Mouse (Mus musculus): ENCODE measurements around the gene Rbm20.
A peak's percentile ranks its signal among the peaks of the same experiment; 100 is the strongest.
"Not testable (repeated sequence)": the region's sequence is repeated elsewhere in the genome, so short reads cannot be mapped to it uniquely, and the experiment has no call there.

Rbm20 gene

DNA sequence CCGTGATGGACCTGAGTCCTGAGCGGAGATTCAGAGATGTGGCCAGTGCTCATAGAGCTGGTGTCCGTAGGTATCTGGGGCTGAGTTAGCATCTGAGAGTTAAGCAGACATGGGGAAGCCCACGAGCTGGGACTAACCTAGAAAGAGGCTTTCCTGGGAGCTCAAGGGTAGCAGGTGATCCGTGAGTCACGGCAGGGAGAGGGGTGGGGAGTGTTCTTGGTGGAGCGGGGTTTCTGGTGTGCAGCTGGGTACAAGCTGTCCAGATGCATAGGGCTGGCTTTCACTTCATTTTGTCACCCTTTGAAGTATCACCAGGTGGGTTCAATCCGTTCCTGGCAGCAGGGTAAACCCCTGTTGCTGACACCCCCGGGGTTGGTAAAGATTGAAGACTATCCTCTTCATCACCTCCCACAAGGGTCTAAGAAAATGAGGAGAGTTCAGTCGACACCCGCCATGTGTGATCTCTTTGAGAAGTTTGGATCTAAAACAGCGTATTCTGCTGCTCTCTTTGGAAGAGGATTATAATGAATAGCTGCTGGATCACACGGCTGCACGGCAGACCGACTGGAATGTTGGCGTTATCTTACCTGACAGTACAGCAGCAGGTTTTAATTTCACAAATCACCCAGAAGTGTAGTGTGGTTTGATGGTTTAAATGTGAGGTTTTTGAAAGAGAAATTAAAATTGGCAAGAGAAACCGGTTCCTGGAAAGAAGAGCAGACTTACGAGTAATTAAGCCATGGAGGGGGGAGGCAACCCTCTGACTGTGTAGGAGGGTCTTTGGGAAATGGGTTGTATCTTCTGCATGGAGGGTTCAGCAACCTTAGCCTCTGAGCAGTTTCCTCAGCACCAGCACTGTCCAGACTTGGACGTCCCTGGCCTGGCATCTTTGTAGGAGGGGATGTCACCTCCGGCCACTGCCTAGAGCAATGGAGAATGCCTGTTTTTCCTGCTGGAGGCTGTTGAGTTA is 114.9 kb downstream of the Rbm20 start:
- DNase-seq (ENCODE audit: inconsistent ontology term) = no peak

DNA sequence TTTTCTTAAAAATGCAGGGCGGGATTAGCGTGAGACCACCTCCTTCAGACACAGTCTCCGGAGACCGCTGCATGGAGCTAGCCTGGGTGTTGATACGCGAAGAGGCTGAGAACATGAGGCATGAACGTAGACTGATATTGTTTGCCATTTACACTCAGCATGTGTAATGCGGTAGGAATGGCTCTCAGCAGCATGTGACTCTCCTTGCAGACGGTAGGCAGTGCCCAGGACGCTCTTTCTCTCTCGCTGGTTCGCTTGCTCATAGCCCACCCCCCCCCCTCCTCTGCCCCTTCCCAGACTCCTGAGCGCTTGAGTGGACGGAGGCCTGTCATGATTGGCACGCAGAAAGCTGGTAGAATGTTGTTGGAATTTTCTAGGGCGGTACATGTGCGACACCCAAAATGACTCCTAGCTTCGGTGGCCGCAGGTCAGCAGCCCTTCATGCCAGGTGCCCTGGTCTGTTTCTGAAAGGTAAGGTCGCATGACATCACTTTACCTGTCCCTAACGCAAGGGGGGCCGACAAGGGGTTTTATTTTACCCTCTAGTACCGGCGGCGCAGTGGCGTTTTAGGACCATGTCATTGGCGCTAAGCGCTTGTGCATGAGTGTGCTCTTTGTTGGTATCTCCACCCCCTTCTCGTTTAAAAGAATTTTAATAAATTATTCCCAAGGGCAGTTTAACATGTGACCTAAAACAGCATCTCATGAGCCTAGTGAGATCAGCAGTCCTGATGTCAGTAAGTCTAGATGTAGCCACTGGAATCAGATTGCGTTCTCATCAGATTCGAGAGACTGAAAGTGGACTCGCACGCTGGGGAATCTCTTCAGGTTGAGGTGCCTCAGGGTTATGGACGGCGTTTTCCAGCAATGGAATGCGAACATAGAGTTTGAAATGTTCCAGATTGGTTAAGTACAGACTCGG is 116.1 kb downstream of the Rbm20 start:
- no peak for DNase-seq (ENCODE audit: inconsistent ontology term)

DNA sequence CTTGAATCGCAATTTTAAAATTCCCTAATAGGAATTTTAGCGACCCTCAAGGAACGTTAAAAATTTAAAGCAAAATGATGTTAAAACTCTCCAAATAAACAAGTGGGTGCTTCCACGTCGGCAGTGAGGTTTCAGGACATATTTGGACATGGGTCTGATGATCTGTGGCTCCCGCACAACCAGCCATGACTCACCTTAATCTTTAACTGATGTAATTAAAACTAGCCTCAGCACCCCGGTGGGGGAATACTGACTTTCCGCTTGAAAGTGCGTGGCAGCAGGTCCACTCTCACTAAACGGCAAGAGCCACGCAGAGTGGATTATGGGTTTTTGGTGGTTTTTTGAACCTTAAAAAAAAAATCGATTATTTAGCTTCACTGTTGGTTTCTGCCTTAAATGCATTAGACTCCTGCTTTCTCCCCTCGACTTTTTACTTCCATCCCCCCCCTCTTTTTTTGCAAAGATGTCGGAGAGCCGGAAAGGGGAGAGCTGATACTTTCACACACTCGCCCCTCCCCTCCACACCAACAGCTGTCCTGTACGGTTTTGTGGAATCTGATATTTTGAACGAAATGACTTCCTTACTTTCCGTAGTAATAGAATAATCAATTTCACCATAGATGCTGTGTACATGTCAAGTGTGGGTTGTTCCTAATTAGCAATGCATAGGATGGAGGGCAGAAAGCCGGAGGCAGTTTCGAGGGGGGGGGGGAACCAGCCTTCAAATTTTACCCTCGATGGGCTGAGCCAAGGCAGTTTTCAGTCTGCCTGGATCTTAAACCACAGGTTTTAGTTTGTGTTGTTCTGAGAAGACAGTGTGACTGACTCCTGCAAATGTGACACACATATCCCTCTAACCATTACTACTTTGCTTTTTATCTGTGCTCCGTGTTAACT is 117.1 kb downstream of the Rbm20 start:
- no peak for DNase-seq (ENCODE audit: inconsistent ontology term)

DNA sequence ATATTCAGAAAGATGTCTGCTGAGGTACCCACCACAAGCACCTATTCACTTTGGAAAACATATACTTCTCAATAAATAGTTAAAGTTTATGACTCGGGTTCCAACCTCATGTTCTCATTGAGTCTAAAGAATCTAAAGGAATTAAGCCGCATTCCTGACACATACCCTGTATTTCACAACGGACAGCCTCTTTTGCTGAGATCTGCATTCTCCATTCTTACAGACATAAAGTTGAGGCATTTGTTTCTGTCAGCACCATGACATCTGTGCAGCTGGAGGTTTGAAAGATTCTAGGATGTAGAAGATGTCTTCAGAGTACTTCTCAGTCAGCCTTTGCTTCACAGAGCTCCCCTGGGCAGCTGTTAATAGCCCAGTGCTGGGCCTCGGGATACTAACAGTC is 117.9 kb downstream of the Rbm20 start:
- no peak for DNase-seq (ENCODE audit: inconsistent ontology term)

DNA sequence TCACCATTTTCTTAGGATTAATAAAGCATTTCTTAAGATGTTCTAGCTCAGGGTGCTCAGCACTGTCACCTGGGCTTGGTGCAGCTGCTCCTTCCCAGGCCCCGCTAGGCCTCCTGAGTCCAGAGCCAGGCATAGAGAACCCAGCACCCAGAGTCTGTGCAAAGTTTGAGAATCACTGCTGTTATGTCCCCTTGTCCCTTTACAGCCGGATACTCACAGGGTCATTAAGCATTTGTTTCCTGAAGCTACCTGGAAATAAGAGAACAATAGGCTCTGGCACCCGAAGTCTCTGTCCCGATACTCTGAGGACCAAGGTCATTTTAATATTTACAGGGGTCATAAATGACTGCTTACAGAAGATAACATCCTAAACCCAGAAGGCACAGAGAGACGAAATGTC is 118.9 kb downstream of the Rbm20 start:
- no peak for DNase-seq (ENCODE audit: inconsistent ontology term)

DNA sequence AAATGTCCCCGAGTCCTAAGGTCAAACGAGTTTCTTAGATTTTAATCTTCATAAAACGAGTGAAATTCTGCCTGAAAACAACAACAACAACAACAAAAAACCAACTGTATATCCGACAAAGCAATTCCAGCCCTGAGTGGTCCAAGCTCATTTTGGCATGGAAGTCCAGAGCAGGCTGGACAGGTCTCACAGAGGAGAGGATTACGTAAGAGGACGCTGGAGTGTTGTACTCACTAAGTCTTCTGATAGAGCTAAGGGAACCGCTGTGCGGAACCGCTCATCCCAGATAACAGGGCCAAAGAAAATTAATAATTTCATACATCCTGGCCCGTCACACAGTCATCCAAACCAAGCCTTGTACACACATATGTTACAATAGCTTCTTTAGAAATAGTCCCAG is 120.7 kb downstream of the Rbm20 start:
- no peak for DNase-seq (ENCODE audit: inconsistent ontology term)

DNA sequence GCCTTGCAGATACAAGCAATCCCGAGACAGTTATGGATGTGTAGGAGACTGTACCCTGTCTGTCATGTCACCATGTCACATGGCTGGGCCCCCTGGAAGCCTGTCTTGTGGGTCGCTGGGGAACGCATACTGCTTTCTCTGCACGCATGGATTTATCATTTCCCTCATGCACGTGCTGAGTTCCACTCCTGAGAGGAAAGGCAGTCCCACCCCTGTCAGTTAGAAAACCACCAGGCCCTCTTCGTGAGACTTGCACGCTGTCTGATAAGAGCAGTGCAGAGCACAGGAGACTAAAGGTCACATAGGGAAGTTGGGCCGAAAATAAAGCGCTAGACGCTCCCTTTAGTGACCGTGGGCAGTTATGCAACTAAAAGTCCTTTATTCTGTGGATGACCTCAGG is 122.8 kb downstream of the Rbm20 start:
- no peak for DNase-seq (ENCODE audit: inconsistent ontology term)

DNA sequence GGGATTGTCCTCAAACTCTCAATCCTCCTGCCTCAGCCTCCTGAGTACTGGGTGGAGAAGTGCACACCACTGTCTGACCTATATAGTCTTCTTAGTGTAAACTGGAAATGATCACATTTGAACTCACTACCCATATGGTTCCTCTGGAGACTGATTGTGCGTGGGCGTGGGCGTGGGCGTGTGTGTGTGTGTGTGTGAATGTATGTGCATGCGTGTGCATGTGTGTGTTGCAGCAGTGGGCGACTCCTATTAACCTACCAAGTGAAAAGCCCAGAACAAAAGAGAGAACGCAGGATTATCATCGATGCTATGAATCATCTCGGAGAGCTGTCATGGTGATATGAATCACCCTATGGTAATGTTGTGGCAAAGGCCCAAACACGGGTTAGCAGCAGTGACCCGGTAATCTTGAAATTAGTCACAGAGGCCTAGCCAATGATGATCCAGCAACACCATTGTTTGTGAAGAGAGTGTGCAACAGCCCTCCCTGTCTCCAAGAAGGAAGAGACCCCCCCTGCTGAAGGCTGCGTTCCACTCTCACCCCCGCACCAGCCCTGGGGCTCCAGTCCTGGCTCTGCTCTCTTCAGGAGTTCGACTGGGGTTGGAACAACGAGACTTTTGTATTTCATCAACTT is 123.4 kb downstream of the Rbm20 start:
- DNase-seq (ENCODE audit: inconsistent ontology term) = peak; percentile 98

DNA sequence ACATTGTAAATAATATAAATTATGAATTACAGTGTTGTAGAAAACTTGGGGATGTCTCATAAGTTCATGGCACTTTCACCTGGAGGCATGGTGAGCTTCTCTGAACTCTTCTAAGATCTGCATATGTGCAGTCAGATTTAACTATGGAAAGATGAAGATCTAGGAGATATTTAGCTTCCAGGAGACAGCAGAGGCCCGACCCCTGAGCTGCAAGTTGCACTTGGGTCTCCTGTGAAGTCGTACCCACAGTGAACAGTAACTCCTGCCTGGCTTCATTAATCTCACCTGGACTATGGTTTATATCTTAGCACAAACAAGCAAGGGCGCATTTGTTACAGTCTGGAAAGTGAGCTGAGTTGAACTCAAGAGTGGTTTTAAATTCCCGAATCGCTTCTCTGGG is 124.3 kb downstream of the Rbm20 start:
- no peak for DNase-seq (ENCODE audit: inconsistent ontology term)

DNA sequence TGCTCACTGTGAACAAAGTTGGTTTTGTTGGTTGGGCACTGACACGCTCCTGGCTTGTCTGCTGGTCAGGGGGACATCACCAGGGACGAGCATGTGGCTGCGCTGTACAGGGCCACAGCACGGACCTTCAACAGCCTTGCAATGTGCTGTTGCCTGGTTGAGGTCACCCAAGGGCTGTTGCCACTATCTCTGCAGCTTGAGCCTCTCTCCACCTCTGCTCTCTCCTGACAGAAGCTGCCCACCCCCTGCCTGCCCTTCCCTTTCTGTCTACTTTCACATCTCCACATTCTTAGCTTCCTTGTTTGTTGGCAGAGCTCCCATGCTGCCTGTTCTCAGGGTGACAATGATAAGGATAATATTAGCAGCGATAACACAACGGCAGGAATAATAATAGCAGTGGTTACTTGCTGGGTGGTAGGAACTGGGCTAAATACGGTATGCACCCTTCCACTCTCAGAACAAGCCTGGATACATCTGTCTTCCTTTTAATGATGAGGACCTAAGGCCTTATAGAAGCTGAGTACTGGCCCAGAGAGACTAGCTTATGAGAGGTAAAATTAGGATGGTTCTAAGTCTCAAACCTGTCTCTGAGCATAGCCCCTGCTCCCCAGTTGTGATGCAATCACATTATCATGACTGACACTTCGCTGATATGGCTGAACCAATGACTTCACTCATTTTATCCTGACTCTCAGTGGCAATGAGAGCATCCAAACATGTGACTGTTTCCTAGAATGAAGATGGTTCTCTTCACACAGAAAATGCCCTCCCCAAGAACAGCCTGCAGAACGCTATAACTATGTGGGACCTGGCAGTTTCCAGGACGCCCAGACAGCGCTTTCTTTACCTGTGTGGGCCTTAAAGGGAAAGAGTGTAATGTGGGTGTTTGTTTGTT is 124.9 kb downstream of the Rbm20 start:
- peak; percentile 54 for DNase-seq (ENCODE audit: inconsistent ontology term)

DNA sequence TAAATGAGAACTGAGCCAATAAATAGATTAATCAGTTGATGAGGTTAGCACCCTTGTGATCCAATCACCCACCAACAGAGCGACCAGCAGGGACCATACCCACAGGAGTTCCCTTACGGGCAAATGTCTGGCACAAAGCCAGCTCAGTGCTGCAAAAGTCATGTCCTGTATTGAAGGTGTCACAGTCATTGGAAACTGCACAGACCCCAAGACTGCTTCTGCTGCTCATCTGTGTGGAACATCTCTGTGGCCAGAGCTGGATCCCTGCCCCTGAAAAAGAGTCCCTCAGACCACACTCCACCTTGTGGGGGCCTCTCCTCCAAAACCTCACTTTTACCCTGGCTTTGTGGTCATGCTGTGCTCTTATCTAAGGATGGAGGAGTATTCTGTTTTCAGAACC is 126.8 kb downstream of the Rbm20 start:
- no peak for DNase-seq (ENCODE audit: inconsistent ontology term)

DNA sequence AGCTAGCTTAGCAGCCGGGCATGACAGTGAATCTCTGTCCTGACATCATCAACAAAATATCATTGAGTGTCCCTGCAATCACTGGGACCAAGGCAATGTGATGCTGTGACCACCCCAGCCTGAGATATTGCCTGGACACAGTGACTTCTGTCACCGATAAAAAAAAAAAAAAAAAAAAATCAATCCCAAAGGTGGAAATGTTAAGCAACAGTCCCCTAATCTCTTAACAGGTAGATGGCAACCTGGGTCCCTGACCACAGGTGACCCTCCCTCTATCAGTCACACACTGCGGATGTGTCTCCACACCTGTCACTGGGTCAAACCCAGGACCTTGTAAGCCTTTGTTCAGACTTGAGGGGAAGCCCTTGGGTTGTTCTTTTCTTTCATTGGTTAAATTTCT is 128.0 kb downstream of the Rbm20 start:
- no peak for DNase-seq (ENCODE audit: inconsistent ontology term)

DNA sequence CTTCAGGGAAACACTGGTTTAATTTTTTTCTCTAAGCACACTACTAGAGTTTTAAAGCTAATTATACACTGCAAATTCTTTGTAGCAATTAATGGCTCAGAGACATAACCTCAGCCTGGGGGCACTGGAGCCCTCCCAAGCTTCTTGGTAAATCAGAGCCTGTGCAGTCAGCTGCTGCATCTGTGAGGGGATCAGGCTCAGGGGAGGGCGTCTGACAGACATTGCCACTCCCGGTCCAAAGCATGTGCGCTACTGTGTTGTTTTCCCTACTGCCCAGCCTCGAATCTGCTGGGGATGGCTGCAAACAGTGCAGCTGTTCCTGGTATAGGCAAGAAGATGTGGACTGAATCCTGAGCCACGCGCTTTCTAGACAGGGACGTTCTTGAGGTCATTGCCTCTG is 129.0 kb downstream of the Rbm20 start:
- DNase-seq (ENCODE audit: inconsistent ontology term) = peak; percentile 71

DNA sequence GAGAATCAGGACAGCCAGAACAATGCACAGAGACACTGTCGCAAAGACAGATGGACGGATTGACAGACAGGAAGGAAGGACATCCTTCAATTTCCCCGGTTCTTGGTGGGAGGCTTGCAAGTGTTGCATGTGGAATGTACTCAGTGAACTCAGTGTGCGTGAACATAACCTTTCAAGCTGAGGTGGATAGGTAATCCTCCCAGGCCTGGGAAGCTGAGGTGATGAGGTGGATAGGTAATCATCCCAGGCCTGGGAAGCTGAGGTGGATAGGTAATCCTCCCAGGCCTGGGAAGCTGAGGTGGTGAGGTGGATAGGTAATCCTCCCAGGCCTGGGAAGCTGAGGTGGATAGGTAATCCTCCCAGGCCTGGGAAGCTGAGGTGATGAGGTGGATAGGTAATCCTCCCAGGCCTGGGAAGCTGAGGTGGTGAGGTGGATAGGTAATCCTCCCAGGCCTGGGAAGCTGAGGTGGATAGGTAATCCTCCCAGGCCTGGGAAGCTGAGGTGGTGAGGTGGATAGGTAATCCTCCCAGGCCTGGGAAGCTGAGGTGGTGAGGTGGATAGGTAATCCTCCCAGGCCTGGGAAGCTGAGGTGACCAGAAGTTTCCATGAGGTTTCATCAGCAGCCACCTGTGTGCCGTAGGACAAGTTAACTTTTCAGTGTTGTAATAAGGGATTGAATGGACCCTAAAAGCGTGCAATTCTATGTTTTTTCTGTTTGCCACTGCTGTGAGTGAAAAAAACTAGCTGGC is 129.6 kb downstream of the Rbm20 start:
- not testable (repeated sequence) for DNase-seq (ENCODE audit: inconsistent ontology term)

DNA sequence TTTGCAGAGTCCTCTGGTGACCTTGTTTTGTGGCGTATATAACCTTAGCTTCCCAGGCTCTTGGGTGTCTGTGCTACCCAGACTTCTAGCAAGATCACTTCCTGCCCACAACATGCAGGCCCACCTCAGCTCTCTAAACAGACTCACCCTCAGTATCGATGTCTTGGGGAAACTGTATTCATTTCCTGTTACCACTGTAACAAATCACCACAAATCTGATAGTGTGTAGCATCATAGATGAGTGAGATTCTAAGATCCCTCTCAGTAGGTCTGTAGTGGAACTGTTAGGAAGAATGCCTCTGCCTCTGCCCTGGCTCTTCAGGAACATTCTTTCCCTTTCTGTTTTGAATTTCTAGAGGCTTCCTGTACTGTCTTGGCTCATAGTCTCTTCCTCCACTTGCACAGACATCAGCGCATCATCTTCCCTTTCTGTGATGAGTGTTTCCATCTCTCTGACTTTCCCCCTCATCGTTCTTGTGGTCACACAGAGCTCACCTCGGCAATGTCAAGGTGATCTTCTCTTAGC is 130.2 kb downstream of the Rbm20 start:
- no peak for DNase-seq (ENCODE audit: inconsistent ontology term)

DNA sequence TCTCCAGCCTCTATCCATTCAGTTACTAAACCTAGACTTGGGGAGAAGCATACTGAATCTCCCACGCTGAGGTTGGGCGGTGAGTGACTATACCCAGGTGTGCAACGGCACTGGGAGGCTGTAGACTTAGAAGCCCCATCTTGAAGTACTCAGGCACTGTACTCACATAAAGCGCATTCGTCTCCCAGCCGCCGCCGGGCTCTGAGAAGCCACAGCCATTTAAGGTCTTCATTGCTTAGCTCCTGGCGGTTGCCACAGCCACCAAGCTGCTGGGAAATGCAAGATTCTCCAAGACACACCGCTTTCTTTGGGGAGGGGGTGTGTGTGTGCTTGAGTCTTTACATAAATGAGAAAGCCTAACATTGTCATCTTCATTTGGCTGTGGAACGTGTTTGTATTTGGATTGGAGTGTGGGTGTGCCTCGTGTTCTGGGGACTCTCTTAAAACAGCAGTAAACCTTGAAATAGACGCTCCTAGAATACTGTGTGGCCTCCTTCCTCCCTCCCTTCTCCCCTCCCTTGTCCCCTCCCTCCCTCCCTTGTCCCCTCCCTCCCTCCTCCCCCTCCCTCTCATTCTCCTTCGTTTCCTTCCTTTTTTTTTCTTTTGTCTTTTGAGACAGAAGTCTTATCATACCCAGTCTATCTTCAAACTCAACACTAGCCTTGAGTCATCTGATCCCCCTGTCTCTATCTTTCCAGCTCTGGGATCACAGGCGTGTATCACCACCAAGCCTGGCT is 131.1 kb downstream of the Rbm20 start:
- DNase-seq (ENCODE audit: inconsistent ontology term) = no peak

DNA sequence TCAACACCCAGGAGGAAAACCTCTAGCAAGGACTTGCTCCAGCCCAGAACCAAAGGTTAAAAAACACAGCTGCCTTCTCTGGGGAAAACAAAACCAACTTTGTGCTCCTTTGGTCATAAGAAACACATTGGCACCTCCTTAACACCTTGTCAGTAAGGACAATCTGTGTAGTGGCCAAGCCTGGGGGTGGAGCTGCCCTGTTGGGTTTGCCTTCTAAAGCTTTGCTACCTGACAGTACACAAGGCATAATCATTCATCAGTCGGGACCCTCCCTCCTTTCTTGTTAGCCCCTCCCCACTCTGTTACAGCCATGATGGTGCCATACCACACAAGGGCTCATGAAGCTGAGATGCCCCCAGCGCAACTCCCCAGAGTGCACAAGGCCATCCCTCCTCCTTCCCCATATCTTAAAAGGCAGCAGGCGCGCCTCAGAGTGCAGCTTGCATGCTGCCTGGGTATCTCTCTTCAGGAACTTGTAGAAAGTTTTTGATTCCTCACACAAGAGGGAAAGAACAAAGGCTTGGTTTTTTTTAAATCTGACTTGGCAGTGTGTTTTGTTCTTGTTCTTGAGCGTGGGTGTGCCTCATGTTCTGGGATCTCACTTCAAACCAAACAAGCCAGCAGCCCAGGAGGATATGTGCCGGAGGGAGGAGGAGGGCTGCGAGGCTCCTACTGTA is 132.2 kb downstream of the Rbm20 start:
- no peak for DNase-seq (ENCODE audit: inconsistent ontology term)

DNA sequence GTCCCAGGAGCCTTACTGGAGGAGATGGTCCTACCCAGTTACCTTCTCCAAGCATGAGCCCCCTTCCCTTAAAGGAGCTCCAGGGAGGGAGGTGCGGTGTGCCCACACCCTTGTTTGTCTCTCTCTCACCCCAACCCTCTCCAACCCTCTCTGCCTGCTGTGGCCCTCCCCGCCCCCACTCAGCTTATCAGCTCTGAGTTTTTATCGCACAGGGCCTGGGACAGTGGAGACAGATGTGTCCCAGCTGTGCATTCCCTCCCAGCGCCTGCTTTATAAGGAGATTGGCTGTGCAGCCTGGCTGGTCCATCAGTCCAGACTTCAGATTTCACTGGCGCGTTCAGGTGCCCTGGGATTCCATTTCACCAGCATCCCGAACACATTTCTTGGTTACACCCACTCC is 132.9 kb downstream of the Rbm20 start:
- no peak for DNase-seq (ENCODE audit: inconsistent ontology term)
